Mouse (Mus musculus) megakaryocyte, embryonic 14.5 days (primary cell): ENCODE results near the gene Mcu. TPM values are rescaled to one million over a fixed set of nuclear protein-coding genes. Genes with fewer than 3 reads are reported as not detected.
A peak's percentile ranks its signal among the peaks of the same experiment; 100 is the strongest.

ENCODE experiments used
- H3K27me3 ChIP-seq: replicated peaks from 2 replicates; pipeline ENCODE3; 2012; ENCODE audit warnings: inconsistent platforms
- H3K36me3 ChIP-seq: replicated peaks from 2 replicates; pipeline ENCODE3; 2012; ENCODE audit warnings: low read length, inconsistent platforms, mixed read lengths
- H3K4me1 ChIP-seq: 2 replicates; pipeline ENCODE4 v1.6.1; 2012; ENCODE audit warnings: inconsistent platforms
- H3K4me3 ChIP-seq: replicated peaks from 2 replicates; pipeline ENCODE3; 2012; ENCODE audit warnings: moderate library complexity, mild to moderate bottlenecking, inconsistent platforms
- H3K9me3 ChIP-seq: 2 replicates; pipeline ENCODE4 v1.6.1; 2012; ENCODE audit warnings: inconsistent platforms
- FLI1 ChIP-seq: IDR thresholded peaks from 2 replicates; pipeline ENCODE4 v1.6.1; 2012; ENCODE audit warnings: low read length, inconsistent platforms, mixed read lengths
- GATA1 ChIP-seq: IDR thresholded peaks from 3 replicates; pipeline ENCODE4 v1.6.1; 2012; ENCODE audit warnings: mixed read lengths, low read length, inconsistent platforms, borderline replicate concordance
- polyA plus RNA-seq: library from polyadenylated mRNA; stranded (reverse); fragments of >175 nt; gene quantifications from 2 replicates; pipeline ENCODE4 v1.2.3, GENCODE M21; 2012; ENCODE audit warnings: low replicate concordance; ENCODE audit not compliant: insufficient read depth

Gene Mcu
- polyA plus RNA-seq, 1 experiment = 38.7 TPM

GRCm38 (mm10) chr10:59413711-59414110 is 202.8 kb downstream of the Mcu start:
- Histone ChIP-seq H3K9me3 (0 out of 2 replicates have a peak, but pooled peaks cover 4% of the 10 kb centered on the region), H3K27me3 (peaks cover 8% of the 10 kb centered on the region), H3K36me3 (peaks cover 2% of the 10 kb centered on the region), H3K4me3 (no peak overlapping the region), H3K4me1 (peaks cover 38% of the 10 kb centered on the region)
- no peak for TF ChIP-seq FLI1
- no peak for TF ChIP-seq GATA1

DNA sequence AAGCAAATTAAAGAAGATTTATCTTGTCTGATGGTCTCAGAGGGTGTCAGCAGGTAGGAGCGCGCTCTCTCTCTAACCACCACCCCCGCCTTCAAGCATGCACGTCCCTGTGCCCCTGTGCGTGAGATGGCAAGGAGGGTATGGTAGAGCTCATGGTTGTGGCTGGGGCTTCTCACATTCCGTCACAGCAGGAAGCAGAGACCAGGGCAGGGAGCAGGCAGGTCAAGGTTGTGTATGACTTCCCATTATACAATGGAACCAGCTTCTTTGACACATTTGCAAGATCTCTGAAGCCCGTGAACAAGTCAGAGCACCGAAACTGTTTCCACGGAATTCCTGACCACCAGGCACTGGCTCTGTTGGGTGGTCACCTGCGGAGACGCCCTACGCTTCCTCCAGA is 206.2 kb downstream of the Mcu start:
- peak overlapping the region; percentile 28 for H3K4me3 ChIP-seq
- H3K27me3 ChIP-seq = peaks cover 9% of the 10 kb centered on the region
- peaks cover 43% of the 10 kb centered on the region for H3K4me1 ChIP-seq
- TF ChIP-seq GATA1 = no peak
- no peak for TF ChIP-seq FLI1
- 0 out of 2 replicates have a peak, but pooled peaks cover 4% of the 10 kb centered on the region for H3K9me3 ChIP-seq
- peaks cover 2% of the 10 kb centered on the region for H3K36me3 ChIP-seq

DNA sequence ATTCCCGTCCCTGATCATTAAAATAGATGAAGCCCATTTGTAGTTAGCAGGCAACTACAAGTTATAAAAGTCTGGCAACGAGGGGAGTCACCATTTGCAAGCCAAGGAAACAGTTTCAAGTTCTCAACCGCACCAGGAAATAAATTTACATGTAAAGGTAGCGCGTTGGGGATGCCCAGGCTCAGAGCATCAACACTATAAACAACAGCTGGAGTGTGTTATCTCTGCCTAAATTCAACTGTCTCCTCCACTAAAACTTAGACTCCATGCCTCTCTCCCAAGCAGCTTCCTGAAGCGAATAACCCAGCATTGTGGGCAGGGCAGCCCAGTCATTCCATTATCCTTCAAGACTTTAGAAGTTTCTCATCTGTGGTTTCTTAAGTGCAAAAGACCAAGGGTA is 208.0 kb downstream of the Mcu start:
- Histone ChIP-seq H3K9me3 (no peaks in the 10 kb centered on the region), H3K4me3 (peak overlapping the region; percentile 23), H3K36me3 (no peaks in the 10 kb centered on the region), H3K27me3 (peaks cover 17% of the 10 kb centered on the region), H3K4me1 (peaks cover 28% of the 10 kb centered on the region)
- no peak for TF ChIP-seq GATA1
- no peak for TF ChIP-seq FLI1

DNA sequence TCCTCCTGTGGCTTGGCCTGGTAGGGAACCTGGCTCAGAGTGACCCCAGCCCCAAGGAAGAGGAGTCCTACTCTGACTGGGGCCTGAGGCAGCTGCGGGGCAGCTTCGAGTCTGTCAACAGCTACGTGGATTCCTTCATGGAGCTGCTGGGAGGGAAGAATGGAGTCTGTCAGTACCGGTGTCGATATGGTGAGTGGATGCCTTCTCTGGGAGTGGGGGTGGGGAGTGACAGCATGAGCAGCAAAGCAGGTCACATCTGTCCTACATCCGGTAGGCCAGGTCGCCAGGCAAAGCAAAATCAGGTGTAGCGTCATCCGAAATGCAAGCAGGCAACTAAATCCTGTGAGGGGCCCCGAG is 212.7 kb downstream of the Mcu start:
- Histone ChIP-seq H3K4me1 (peaks cover 16% of the 10 kb centered on the region), H3K4me3 (no peak overlapping the region), H3K36me3 (no peaks in the 10 kb centered on the region), H3K9me3 (no peaks in the 10 kb centered on the region), H3K27me3 (peaks cover 16% of the 10 kb centered on the region)
- no peak for TF ChIP-seq FLI1
- no peak for TF ChIP-seq GATA1

- Histone ChIP-seq H3K4me3 (no peak within 1 kb of the TSS), H3K27me3 (peaks cover 16% of the 10 kb centered on the region), H3K9me3 (no peaks in the 10 kb centered on the region), H3K4me1 (peaks cover 10% of the 10 kb centered on the region), H3K36me3 (no peaks in the 10 kb centered on the region)
- no peak for TF ChIP-seq FLI1
- TF ChIP-seq GATA1 = no peak
Measured at GRCm38 (mm10) chr10:59402899-59403792, 213.3 kb downstream of the Mcu start, which contains the start of gene Pla2g12b. Gene Pla2g12b, plus strand, starts transcription at chr10:59403660.

Other genes with a start within 250 kb of the Mcu start
- 0.54 TPM in 1 of 2 replicates, not detected in the other for gene Gm10273, start 221.1 kb downstream of the Mcu start, polyA plus RNA-seq
- gene Pla2g12b, start 213.0 kb downstream of the Mcu start, polyA plus RNA-seq = not detected in 2 replicates
- 1.3 TPM in 1 of 2 replicates, not detected in the other for gene Oit3, start 174.9 kb downstream of the Mcu start, polyA plus RNA-seq
- gene Gm10322, start 629 bp downstream of the Mcu start, polyA plus RNA-seq = not detected in 2 replicates
- 59.7 and 100 TPM in 2 replicates for gene Micu1, start 85.8 kb upstream of the Mcu start, polyA plus RNA-seq